Mouse (Mus musculus): ENCODE measurements around the gene Ppp6c. TPM values are rescaled to one million over a fixed set of nuclear protein-coding genes. Genes with fewer than 3 reads are reported as not detected.

The Ppp6c gene
- polyA plus RNA-seq, 2 experiments: 21.9 to 53.0 TPM

GRCm38 (mm10) chr2:39203359-39203758 is 22.9 kb downstream of the Ppp6c start:
- Histone ChIP-seq H3K27me3 (ENCODE audit: control insufficient read depth, insufficient read depth, low read length) (no peaks in the 10 kb centered on the region), H3K9ac (replicated peaks) (no peak overlapping the region), H3K36me3 (replicated peaks; ENCODE audit: control insufficient read depth, insufficient read depth, low read depth) (peaks cover 13% of the 10 kb centered on the region), H3K27ac (no peak overlapping the region), H3K4me2 (ENCODE audit: low read depth) (no peak overlapping the region), H3K9me3 (ENCODE audit: control insufficient read depth, low read length) (no peaks in the 10 kb centered on the region), H3K4me1 (replicated peaks; ENCODE audit: control insufficient read depth in 2 of 2, insufficient read depth in 2 of 2, low read length in 1 of 2) (no peaks in the 10 kb centered on the region), H3K4me3 (ENCODE audit: insufficient read depth in 1 of 2, low read depth in 2 of 2, low read length in 2 of 2) (no peak overlapping the region)
- no peak for ATAC-seq (ENCODE audit: insufficient read depth)
- no peak for DNase-seq (ENCODE audit: low read depth in 3 of 3, low spot score in 3 of 3)
- TF ChIP-seq EP300 (IDR thresholded peaks at IDR 0.05; ENCODE audit: low read depth) (no peak), CTCF (IDR thresholded peaks at IDR 0.05; ENCODE audit: low read depth) (no peak)
- 69% methylated on average over 2 of the region's 2 CpGs for WGBS (ENCODE audit: insufficient replicate concordance)

- Histone ChIP-seq H3K4me2 (ENCODE audit: low read depth) (no peak overlapping the region), H3K36me3 (replicated peaks; ENCODE audit: control insufficient read depth, insufficient read depth, low read depth) (peaks cover 16% of the 10 kb centered on the region), H3K4me1 (replicated peaks; ENCODE audit: control insufficient read depth in 2 of 2, insufficient read depth in 2 of 2, low read length in 1 of 2) (peaks cover 0 to 1% of the 10 kb centered on the region in 2 experiments; a peak in 2 of 4 replicates), H3K9me3 (ENCODE audit: control insufficient read depth, low read length) (no peaks in the 10 kb centered on the region), H3K27me3 (ENCODE audit: control insufficient read depth, insufficient read depth, low read length) (no peaks in the 10 kb centered on the region), H3K4me3 (ENCODE audit: insufficient read depth in 1 of 2, low read depth in 2 of 2, low read length in 2 of 2) (no peak overlapping the region), H3K27ac (no peak overlapping the region), H3K9ac (replicated peaks) (no peak overlapping the region)
- no peak for TF ChIP-seq CTCF (IDR thresholded peaks at IDR 0.05; ENCODE audit: low read depth)
- TF ChIP-seq EP300 (IDR thresholded peaks at IDR 0.05; ENCODE audit: low read depth): no peak
- ATAC-seq (ENCODE audit: insufficient read depth) (no peak), DNase-seq (ENCODE audit: low read depth in 3 of 3, low spot score in 3 of 3) (no peak)
- 85% methylated on average over 2 of the region's 2 CpGs for WGBS (ENCODE audit: insufficient replicate concordance)
Observed at GRCm38 (mm10) chr2:39194809-39195208, 31.4 kb downstream of the Ppp6c start.

GRCm38 (mm10) chr2:39190561-39191056 is 35.6 kb downstream of the Ppp6c start, which contains the start of gene Scai:
TSS of gene Scai (minus strand) at chr2:39190734.
- peak within 1 kb of the TSS; percentile 43 for H3K27ac ChIP-seq

GRCm38 (mm10) chr2:39189961-39190560 is 36.2 kb downstream of the Ppp6c start:
- peak overlapping the region; percentile 93 for H3K9ac ChIP-seq (replicated peaks)
- no peaks in the 10 kb centered on the region for H3K36me3 ChIP-seq (replicated peaks; ENCODE audit: control insufficient read depth, insufficient read depth, low read depth)
- H3K4me1 ChIP-seq (replicated peaks; ENCODE audit: control insufficient read depth in 2 of 2, insufficient read depth in 2 of 2, low read length in 1 of 2): peaks cover 0 to 5% of the 10 kb centered on the region in 2 experiments; a peak in 3 of 4 replicates
- H3K9me3 ChIP-seq (ENCODE audit: control insufficient read depth, low read length): no peaks in the 10 kb centered on the region
- peak overlapping the region; percentile 43 for H3K27ac ChIP-seq
- H3K4me2 ChIP-seq (ENCODE audit: low read depth): peak overlapping the region; percentile 82
- peak; percentile 60 for ATAC-seq (ENCODE audit: insufficient read depth)
- DNase-seq (ENCODE audit: low read depth in 3 of 3, low spot score in 3 of 3): peak; percentile 11 to 20 (median 17)
- WGBS (ENCODE audit: insufficient replicate concordance): under 1% methylated on average over 38 of the region's 39 CpGs
- TF ChIP-seq CTCF (IDR thresholded peaks at IDR 0.05; ENCODE audit: low read depth): no peak
- TF ChIP-seq EP300 (IDR thresholded peaks at IDR 0.05; ENCODE audit: low read depth): no peak
- H3K4me3 ChIP-seq (ENCODE audit: insufficient read depth in 1 of 2, low read depth in 2 of 2, low read length in 2 of 2): peak overlapping the region; percentile 76 to 94
- no peaks in the 10 kb centered on the region for H3K27me3 ChIP-seq (ENCODE audit: control insufficient read depth, insufficient read depth, low read length)

More at GRCm38 (mm10) chr2:39190561-39191056, 35.6 kb downstream of the Ppp6c start, which contains the start of gene Scai:
- WGBS (ENCODE audit: insufficient replicate concordance): under 1% methylated on average over 41 of the region's 41 CpGs
- TF ChIP-seq CTCF (IDR thresholded peaks at IDR 0.05; ENCODE audit: low read depth) (peak; percentile 98), EP300 (IDR thresholded peaks at IDR 0.05; ENCODE audit: low read depth) (no peak)
- H3K27me3 ChIP-seq (ENCODE audit: control insufficient read depth, insufficient read depth, low read length): no peaks in the 10 kb centered on the region
- H3K9ac ChIP-seq (replicated peaks): peak within 1 kb of the TSS; percentile 93
- DNase-seq (ENCODE audit: low read depth in 3 of 3, low spot score in 3 of 3) (peak; percentile 97 to 98 (median 98)), ATAC-seq (ENCODE audit: insufficient read depth) (peak; percentile 100)
- H3K9me3 ChIP-seq (ENCODE audit: control insufficient read depth, low read length): no peaks in the 10 kb centered on the region
- H3K4me1 ChIP-seq (replicated peaks; ENCODE audit: control insufficient read depth in 2 of 2, insufficient read depth in 2 of 2, low read length in 1 of 2): peaks cover 0 to 5% of the 10 kb centered on the region in 2 experiments; a peak in 3 of 4 replicates
- H3K4me3 ChIP-seq (ENCODE audit: insufficient read depth in 1 of 2, low read depth in 2 of 2, low read length in 2 of 2): peak within 1 kb of the TSS; percentile 76 to 94
- H3K4me2 ChIP-seq (ENCODE audit: low read depth): peak within 1 kb of the TSS; percentile 82
- H3K36me3 ChIP-seq (replicated peaks; ENCODE audit: control insufficient read depth, insufficient read depth, low read depth): no peaks in the 10 kb centered on the region

GRCm38 (mm10) chr2:39185942-39186341 is 40.3 kb downstream of the Ppp6c start:
- Histone ChIP-seq H3K36me3 (replicated peaks; ENCODE audit: control insufficient read depth, insufficient read depth, low read depth) (no peaks in the 10 kb centered on the region), H3K4me2 (ENCODE audit: low read depth) (no peak overlapping the region), H3K9me3 (ENCODE audit: control insufficient read depth, low read length) (no peaks in the 10 kb centered on the region), H3K9ac (replicated peaks) (no peak overlapping the region), H3K27me3 (ENCODE audit: control insufficient read depth, insufficient read depth, low read length) (no peaks in the 10 kb centered on the region), H3K4me3 (ENCODE audit: insufficient read depth in 1 of 2, low read depth in 2 of 2, low read length in 2 of 2) (no peak overlapping the region), H3K27ac (no peak overlapping the region), H3K4me1 (replicated peaks; ENCODE audit: control insufficient read depth in 2 of 2, insufficient read depth in 2 of 2, low read length in 1 of 2) (peaks cover 0 to 5% of the 10 kb centered on the region in 2 experiments; a peak in 3 of 4 replicates)
- DNase-seq (ENCODE audit: low read depth in 3 of 3, low spot score in 3 of 3): no peak
- no peak for ATAC-seq (ENCODE audit: insufficient read depth)
- 0 out of 2 replicates have a peak, but pooled peaks have one; percentile 12 for TF ChIP-seq CTCF (IDR thresholded peaks at IDR 0.05; ENCODE audit: low read depth)
- no peak for TF ChIP-seq EP300 (IDR thresholded peaks at IDR 0.05; ENCODE audit: low read depth)
- WGBS (ENCODE audit: insufficient replicate concordance): 52% methylated on average over 3 of the region's 3 CpGs
